Mouse (Mus musculus) left cerebral cortex, postnatal 25 days (tissue): ENCODE measurements around the gene Muc1. TPM values are rescaled to one million over a fixed set of nuclear protein-coding genes. Genes with fewer than 3 reads are reported as not detected.
A peak's percentile ranks its signal among the peaks of the same experiment; 100 is the strongest.
"Not testable (repeated sequence)": the region's sequence is repeated elsewhere in the genome, so short reads cannot be mapped to it uniquely, and the experiment has no call there.

ENCODE experiments used
- DNase-seq, 2 experiments: peaks; one replicate each; pipeline ENCODE4 v3.0.0; 2022; ENCODE audit warnings: low spot score in 2 of 2, mixed read lengths in 1 of 2
- intact Hi-C: fragments of 180-260 bp; cut with DNase I; formaldehyde crosslinking; loops from one replicate; pipeline ENCODE4 v1.15.1; 2025
- total RNA-seq, 2 experiments: library from RNA; stranded (reverse); gene quantifications; 2 replicates each; pipeline ENCODE4 v1.2.3; 2021

The Muc1 gene
- total RNA-seq, 2 experiments from 2014 or later = 0.80 to 1.2 TPM

GRCm38 (mm10) chr3:89208075-89208657 lies 20.7 kb upstream of the Muc1 start:
- no peak for DNase-seq
- intact Hi-C loops = no loop called here

DNA sequence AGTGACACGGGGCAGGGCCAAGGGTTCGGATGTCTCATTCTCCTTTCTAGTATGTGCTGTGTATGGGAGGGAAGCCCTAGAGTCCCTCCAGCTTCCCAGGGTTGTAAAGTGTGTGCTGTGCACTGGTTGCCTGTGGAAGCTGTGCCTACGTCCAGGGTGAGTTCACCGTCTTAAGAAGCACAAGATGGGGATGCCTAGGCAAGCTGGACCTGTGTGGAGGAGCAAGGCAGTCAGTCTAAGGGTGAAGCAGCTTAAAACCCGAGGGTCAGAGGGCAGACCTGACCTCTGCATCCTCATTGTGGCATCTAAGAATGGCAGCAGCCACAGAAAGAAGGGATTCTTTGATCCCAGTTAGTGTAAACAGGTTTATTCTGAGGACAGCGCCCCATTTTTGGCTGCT lies 20.1 kb upstream of the Muc1 start:
- intact Hi-C loops = no loop called here
- DNase-seq = no peak

DNA sequence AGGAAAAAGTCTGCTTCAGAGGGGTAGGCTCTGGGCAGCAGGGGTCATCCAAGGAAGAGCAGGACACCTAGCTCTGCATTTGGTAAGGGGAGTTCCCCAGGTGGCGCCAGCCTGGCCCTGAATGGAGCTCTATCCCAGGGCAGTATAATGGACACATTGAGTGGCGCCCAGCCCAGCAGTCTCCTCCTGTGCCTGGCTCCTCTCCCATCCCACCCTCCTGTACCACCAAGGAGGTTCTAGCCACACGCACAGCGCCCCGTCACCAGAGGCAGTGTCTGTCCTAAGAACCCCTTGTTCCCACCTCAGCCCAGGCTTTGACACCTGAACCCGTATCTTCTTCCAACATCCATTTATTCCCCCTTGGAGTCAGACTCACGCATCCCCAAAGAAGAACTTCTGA lies 19.1 kb upstream of the Muc1 start:
- intact Hi-C loops = loop anchor here (10.0 kb wide), 1 partner anchor 265 kb away; no protein-coding TSS in a partner anchor
- DNase-seq = no peak

DNA sequence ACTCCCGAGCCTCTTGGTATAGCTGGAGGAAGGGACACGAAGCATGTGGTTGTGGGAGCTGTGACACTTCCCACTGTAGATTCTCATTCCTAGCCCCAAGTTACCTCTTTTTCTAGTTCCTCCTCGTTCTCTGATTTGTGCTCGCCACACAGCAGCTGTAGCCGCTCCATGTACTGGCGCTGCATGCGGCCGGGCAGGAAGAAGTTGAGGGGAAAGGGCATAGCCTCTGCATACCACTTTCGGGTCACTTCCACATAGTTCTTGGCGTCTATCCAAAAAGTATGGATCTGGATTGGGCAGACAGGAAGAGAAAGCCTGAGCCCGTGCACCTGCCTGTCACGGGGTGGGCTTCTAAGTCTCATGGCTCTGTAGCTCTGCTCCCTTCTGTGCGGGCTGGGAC lies 18.7 kb upstream of the Muc1 start:
- intact Hi-C loops = loop anchor here (10.0 kb wide), 1 partner anchor 265 kb away; no protein-coding TSS in a partner anchor

GRCm38 (mm10) chr3:89210731-89211130 lies 18.1 kb upstream of the Muc1 start:
- intact Hi-C loops = loop anchor here (10.0 kb wide), 1 partner anchor 266 kb away; no protein-coding TSS in a partner anchor
- no peak for DNase-seq

More for the DNA sequence above, 18.7 kb upstream of the Muc1 start:
- no peak for DNase-seq

GRCm38 (mm10) chr3:89213803-89214530 lies 14.9 kb upstream of the Muc1 start:
- intact Hi-C loops = loop anchor here (10.0 kb wide), 1 partner anchor 269 kb away; no protein-coding TSS in a partner anchor
- DNase-seq = peak; percentile 93 to 94

GRCm38 (mm10) chr3:89214681-89215411 lies 14.0 kb upstream of the Muc1 start, which contains the start of gene Thbs3:
TSS of gene Thbs3 (plus strand) at chr3:89215180.
- intact Hi-C loops = loop anchor here (5.0 to 10.0 kb wide), 2 partner anchors 123 to 270 kb away; partner anchors contain the start of gene Rusc1
- DNase-seq = no peak

DNA sequence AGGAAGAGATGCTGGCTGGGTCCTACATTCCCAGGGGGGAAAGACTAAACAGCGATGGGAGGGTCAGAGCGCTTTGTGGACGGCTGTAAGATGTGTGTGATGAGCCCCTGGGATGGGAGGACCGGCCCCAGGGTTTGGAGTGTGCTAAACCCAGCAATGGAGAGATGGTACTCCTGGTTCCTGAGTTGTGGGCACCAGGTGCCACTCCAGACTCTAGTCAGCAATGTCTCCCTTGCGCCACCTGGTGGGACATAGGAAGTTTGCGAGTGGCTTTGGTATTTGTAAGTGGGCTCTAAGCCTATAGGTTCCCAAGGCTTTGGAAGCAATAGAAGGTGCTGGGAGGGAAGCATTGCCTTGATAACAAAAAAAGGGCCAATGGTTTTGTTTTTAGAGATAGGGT lies 13.0 kb upstream of the Muc1 start:
- peak; percentile 87 to 91 for DNase-seq
- intact Hi-C loops = loop anchor here (5.0 to 10.0 kb wide), 2 partner anchors 124 to 271 kb away; partner anchors contain the start of gene Rusc1

GRCm38 (mm10) chr3:89216407-89216806 lies 12.4 kb upstream of the Muc1 start:
- intact Hi-C loops = loop anchor here (5.0 to 10.0 kb wide), 2 partner anchors 124 to 272 kb away; partner anchors contain the start of gene Rusc1
- not testable (repeated sequence) for DNase-seq

GRCm38 (mm10) chr3:89218271-89218670 lies 10.6 kb upstream of the Muc1 start:
- intact Hi-C loops = loop anchor here (5.0 to 10.0 kb wide), 2 partner anchors 126 to 273 kb away; partner anchors contain the start of gene Rusc1
- no peak for DNase-seq

DNA sequence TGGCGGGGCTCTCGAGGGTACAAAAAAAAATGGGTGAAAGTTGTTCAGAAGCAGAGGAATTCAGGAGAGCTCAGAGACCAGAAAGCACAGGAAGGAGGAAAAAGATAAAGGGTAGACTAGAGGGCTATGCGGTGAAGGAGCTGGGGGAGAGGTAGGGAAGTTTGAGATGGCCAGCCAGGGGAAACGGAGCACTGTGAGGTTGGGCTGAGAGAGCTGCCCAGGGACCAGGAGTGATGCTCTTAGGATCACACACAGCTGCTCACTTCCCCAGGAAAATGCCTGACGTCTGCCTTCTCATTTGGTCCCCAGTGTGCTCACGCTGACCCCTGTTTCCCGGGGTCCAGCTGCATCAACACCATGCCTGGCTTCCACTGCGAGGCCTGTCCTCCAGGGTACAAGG lies 9.3 kb upstream of the Muc1 start:
- DNase-seq = no peak
- intact Hi-C loops = loop anchor here (5.0 to 10.0 kb wide), 2 partner anchors 127 to 275 kb away; partner anchors contain the start of gene Rusc1

DNA sequence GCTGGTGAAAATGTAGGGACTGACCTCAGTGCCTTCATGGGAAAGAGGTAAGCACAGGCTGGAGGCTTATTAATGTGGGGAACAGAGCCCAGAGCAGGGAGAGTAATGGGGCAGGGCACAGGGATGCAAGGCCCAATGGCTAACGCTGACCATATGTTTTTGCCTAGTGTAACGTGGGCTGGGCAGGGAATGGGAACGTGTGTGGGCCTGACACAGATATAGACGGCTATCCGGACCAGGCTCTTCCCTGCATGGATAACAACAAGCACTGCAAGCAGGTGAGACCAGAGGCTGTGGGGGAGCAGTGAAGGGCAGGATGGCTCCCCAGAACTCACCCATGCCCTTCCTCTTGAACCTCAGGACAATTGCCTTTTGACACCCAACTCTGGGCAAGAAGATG lies 7.7 kb upstream of the Muc1 start:
- intact Hi-C loops = no loop called here
- peak in 1 of 2 experiments; percentile 68 for DNase-seq

GRCm38 (mm10) chr3:89224796-89225195 lies 4.1 kb upstream of the Muc1 start:
- no peak for DNase-seq

DNA sequence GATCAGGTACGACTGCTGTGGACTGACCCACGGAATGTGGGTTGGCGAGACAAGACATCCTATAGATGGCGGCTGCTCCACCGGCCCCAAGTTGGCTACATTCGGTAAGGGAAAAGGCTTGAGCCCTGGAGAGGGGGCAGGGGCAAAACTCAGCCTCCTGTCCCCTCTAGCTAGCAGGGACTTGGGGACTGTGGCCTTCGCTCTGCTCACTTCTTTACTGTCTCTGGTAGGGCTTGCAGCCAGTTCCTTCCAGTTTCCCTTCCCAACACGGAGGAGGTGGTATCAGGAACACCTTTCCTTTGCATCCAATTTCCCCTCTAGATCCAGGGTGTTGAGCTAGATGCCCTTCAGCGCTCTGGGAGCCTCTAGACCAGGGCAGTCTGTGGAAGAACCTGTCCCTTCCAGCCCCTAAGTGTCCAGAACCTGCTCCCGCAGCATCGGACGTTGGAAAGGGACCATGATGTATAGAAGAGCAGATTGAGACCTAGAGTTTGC lies 3.5 kb upstream of the Muc1 start:
- intact Hi-C loops = no loop called here
- DNase-seq = no peak

More at GRCm38 (mm10) chr3:89224796-89225195, 4.1 kb upstream of the Muc1 start:
- intact Hi-C loops = no loop called here

- DNase-seq = peak in 1 of 2 experiments; percentile 65
Observed at GRCm38 (mm10) chr3:89225918-89226317, 2.9 kb upstream of the Muc1 start.

GRCm38 (mm10) chr3:89226361-89226760 lies 2.5 kb upstream of the Muc1 start:
- intact Hi-C loops = no loop called here
- DNase-seq = no peak

More at GRCm38 (mm10) chr3:89225918-89226317, 2.9 kb upstream of the Muc1 start:
- intact Hi-C loops = no loop called here

DNA sequence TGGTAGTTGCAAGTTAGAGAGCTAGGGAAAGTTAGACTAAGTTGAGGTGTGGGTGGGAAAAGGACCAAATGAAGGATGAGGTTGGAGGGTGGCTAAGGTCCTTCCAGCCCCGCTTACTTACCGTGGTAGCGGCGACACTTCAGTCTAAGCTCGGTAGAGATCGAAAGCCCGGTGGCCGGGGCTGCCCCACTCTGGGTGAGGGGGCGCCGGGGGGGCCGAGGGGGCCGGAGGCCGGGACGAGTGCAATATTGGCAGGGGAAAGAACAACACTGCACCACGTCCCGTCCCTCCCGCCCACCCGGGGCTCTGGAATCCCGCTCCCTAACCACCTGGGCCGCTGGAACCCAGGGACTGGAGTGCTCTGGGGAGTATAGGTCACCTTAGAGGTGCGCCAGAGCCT lies 2.0 kb upstream of the Muc1 start, which contains the start of gene Mtx1:
Gene Mtx1, minus strand, starts transcription at position 189 of the 400 bp plus-strand sequence.
- intact Hi-C loops = no loop called here
- DNase-seq = no peak

- intact Hi-C loops = loop anchor here (2.0 kb wide), 1 partner anchor 17 kb away; the partner anchor contains the start of gene Krtcap2
- peak; percentile 92 to 97 for DNase-seq
Observed at GRCm38 (mm10) chr3:89227307-89228179, 1.3 kb upstream of the Muc1 start.
